Mouse (Mus musculus) macrophage (primary cell): ENCODE results near the gene Rsu1. TPM values are rescaled to one million over a fixed set of nuclear protein-coding genes. Genes with fewer than 3 reads are reported as not detected.

Experiments used
- H3K27ac ChIP-seq: fragments of 350-480 bp; formaldehyde crosslinking; 2 replicates; pipeline ENCODE4 v1.9.0; 2021
- H3K36me3 ChIP-seq: fragments of 350-480 bp; formaldehyde crosslinking; 2 replicates; pipeline ENCODE4 v1.9.0; 2021; ENCODE audit errors: inconsistent target
- H3K4me3 ChIP-seq: fragments of 350-480 bp; formaldehyde crosslinking; 2 replicates; pipeline ENCODE4 v1.9.0; 2021; ENCODE audit errors: inconsistent target
- H3K79me2 ChIP-seq: fragments of 350-480 bp; formaldehyde crosslinking; 2 replicates; pipeline ENCODE4 v1.9.0; 2021; ENCODE audit errors: inconsistent target
- WGBS: methylation state at CpG from one replicate; pipeline ENCODE4 v1.1.7; 2026; ENCODE audit warnings: inconsistent platforms; ENCODE audit not compliant: missing documents; 5-methylcytosine and 5-hydroxymethylcytosine counted together
- polyA plus RNA-seq: library from polyadenylated mRNA; stranded (reverse); fragments of 250-400 nt; gene quantifications from 3 replicates; pipeline ENCODE4 v1.2.4, GENCODE M21; 2018; ENCODE audit warnings: inconsistent platforms

Rsu1 gene
- polyA plus RNA-seq, 1 experiment from 2014 or later, result 242 TPM

DNA sequence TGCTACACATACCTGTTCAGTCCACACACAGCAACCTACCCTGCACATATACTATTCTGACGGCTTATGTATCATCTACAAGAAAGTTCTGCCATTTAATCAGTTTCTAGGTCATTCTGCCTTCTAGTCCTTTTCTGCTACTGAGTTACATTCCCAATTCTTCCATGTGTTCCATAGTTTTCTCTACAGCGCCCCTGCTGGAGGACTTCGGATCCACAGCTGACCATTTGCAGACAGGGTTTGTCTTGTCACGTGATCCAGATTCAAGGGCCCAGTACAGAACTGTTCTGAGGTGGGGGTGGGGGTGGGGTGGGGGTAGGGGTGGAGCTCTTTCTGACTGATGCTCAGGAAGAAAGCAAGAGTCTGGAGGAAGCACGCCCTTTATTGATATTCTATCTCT lies 102.5 kb downstream of the Rsu1 start:
- Histone ChIP-seq H3K79me2 (no peaks in the 10 kb centered on the region), H3K36me3 (no peaks in the 10 kb centered on the region), H3K4me3 (no peak overlapping the region), H3K27ac (no peak overlapping the region)
- WGBS, result 91% methylated on average over 5 of the region's 5 CpGs

DNA sequence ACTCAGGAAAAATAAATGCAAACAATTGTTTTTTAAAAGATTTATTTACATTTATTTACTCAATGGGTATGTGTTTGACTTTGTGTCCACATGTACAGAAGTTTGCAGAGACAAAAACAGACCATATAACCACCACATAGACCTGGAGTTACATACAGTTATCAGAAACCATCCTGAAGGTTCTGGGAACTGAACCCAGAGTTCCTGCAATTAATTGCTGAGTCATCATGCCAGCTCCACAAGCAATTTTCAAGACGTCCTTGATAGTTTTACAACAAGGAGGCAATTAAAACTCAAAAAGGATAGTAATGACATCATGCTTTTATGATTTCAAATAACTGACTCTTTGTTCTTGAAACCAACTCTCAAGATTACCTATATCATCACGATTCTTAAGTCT lies 109.5 kb downstream of the Rsu1 start:
- no peaks in the 10 kb centered on the region for H3K79me2 ChIP-seq
- whole genome bisulfite sequencing, result 90% methylated on average over 2 of the region's 2 CpGs
- peaks cover 10% of the 10 kb centered on the region; the same call in 1 of the 2 replicates for H3K36me3 ChIP-seq
- H3K27ac ChIP-seq, result no peak overlapping the region
- no peak overlapping the region for H3K4me3 ChIP-seq

DNA sequence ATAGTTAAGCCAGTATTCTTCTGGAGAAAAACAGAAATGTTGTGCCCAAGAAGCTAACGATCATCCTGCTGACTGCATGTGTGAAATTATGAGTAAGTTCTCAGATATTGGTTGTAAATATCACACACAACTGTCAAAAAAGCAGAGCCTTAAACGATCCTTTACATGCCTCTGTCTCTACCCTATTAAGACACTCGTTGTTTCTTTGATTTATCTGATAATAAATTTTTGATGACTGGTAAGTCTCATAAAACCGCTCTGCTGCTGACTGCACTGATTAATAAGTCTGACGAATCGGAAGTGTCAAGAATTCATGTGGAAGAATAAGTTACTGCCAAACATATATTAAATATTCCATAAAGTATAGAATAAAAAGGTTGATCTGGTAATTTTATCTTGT lies 126.0 kb downstream of the Rsu1 start:
- Histone ChIP-seq H3K79me2 (no peaks in the 10 kb centered on the region), H3K36me3 (no peaks in the 10 kb centered on the region), H3K4me3 (no peak overlapping the region), H3K27ac (no peak overlapping the region)
- WGBS, result 84% methylated on average over 6 of the region's 6 CpGs

DNA sequence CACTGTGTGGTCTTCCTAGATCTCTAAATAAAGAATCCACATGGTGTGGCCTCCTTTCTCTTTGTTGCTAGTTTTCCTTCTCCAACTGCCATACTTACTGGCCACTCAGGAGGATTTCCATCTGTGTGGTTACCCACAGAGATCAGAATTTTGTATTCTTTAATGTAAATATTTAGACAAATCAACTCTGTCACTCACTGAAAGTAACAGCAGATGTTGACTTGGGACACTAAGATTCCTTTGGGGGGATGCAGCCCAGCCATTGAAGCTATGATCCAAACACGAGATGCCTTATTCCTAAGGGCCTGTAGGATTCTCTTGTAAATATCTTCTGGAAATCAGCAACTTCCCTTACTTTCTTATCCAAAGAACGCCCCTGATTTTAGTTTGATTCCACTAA lies 136.3 kb downstream of the Rsu1 start:
- Histone ChIP-seq H3K4me3 (no peak overlapping the region), H3K36me3 (no peaks in the 10 kb centered on the region)
- 97% methylated on average over 2 of the region's 2 CpGs for WGBS

DNA sequence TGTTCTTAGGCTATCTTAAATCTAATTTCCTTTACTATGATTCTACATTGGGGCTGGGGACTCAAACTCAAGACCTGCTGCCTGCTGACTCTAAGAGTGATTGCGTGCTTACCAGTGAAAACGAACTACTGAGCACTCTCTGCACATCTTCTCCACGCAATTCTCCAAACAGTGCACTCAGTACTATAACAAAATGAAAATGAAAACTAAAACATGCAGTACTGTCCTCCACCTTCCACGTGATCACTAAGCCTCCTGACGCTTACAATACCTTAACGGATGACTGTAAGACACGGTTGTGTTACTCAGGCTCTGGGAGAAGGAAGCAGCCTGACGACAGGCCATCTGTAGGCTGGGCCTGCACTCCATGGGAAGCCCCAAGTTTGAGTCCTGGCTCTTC lies 138.4 kb downstream of the Rsu1 start:
- Histone ChIP-seq H3K27ac (no peak overlapping the region), H3K36me3 (no peaks in the 10 kb centered on the region), H3K79me2 (no peaks in the 10 kb centered on the region), H3K4me3 (no peak overlapping the region)
- 94% methylated on average over 8 of the region's 8 CpGs for whole genome bisulfite sequencing

More for the DNA sequence above, 136.3 kb downstream of the Rsu1 start:
- Histone ChIP-seq H3K27ac (no peak overlapping the region), H3K79me2 (no peaks in the 10 kb centered on the region)

DNA sequence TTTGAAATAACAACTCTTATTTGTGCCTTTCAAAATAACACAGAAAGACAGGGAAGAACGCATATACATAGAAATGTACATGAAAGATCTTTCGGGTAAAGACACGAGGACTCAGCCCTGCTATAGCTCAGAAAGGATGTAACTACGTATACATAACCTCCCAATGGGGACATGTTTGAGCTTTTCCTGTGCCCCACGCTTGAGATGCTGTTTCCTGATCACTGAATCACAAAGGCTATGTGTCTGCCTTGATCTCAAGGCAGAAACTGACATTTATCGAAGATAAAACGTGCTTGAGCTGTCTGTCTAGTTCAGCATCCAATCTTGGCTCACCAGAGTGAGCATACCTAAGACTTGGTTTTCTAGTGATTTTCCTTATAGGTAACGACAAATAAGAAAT lies 138.8 kb downstream of the Rsu1 start:
- WGBS, result 99% methylated on average over 8 of the region's 8 CpGs
- H3K79me2 ChIP-seq, result no peaks in the 10 kb centered on the region

DNA sequence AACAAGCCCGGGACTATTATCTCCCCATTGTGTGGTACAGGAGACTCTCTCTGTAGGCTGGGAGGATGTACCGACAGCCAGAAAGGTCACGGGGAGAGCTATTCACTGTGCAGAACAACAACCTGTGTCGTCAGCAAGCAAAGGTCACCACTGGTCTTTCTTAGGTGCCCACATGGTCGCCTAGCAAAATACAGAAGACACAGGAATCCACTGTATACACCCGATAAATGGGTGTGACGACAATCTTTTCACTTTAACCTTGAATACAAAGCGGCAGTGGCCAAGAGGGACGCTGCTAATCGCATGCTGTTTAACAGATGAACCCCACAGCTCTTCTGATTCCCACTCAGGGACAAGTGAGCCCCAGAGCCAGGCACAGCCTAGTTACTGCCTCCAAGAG lies 141.4 kb downstream of the Rsu1 start:
- Histone ChIP-seq H3K27ac (no peak overlapping the region), H3K4me3 (no peak overlapping the region), H3K36me3 (no peaks in the 10 kb centered on the region), H3K79me2 (no peaks in the 10 kb centered on the region)
- WGBS, result 95% methylated on average over 10 of the region's 10 CpGs

More for the DNA sequence above, 138.8 kb downstream of the Rsu1 start:
- no peak overlapping the region for H3K27ac ChIP-seq
- no peak overlapping the region for H3K4me3 ChIP-seq
- H3K36me3 ChIP-seq, result no peaks in the 10 kb centered on the region

DNA sequence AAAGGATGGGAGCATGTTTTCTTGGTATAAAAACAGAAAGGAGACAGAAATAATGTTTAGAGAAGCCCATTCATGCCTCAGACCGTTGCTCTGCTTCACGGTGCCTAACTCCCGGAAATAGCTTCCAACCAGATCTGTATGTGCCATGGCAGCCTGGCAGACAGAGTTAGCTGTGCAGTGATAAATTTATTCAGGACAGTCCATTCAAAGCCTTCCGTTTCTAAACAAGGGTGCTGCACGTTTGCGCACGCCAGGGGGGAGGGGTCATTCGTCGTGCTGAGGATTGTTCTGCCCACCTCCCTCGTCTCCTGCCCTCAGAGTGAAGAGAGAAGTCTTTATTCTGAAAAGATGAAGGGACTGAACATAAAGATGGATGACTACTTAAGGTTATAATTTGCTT lies 141.9 kb downstream of the Rsu1 start:
- no peaks in the 10 kb centered on the region for H3K36me3 ChIP-seq
- 91% methylated on average over 10 of the region's 10 CpGs for WGBS
- no peak overlapping the region for H3K4me3 ChIP-seq
- no peaks in the 10 kb centered on the region for H3K79me2 ChIP-seq
- no peak overlapping the region for H3K27ac ChIP-seq

DNA sequence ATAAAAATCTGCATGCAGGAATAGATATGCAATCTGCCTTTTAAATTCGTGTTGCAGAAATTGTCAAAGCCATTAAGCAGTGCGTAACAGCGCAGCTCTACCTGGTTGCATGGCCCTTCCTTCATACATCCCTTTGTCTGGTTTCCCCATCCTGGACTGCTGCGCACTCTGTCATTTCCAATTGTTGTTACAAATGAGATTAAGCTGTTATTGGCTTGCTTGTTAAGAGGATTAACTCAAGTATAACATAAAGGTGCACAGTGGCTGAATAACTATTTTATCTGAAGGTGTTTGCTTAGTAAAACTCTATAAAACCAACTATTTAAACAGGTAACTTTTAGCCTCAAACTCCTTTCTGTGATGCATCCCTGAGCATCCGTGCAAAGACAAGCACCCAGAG lies 150.8 kb downstream of the Rsu1 start:
- H3K79me2 ChIP-seq, result no peaks in the 10 kb centered on the region
- no peak overlapping the region for H3K27ac ChIP-seq
- WGBS, result 96% methylated on average over 5 of the region's 5 CpGs
- no peak overlapping the region for H3K4me3 ChIP-seq
- H3K36me3 ChIP-seq, result no peaks in the 10 kb centered on the region

DNA sequence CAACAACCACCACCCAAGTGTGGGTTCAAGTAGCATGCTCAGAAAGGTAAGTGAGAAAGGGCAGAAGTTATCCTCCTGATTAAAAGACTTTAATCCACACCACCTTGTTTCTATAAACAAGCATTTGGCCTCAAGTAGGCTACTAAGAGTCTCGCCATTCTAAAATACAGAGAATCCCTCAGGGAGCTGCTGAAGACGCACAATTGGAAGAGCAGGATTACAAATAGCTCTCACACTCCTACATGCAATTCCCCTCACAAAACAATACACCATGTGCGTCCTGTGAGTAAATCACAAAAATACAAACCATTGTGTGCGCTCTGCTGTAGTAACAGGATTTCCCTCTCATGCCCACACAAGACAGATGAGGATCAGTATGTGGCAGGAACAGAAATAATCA lies 153.3 kb downstream of the Rsu1 start:
- Histone ChIP-seq H3K27ac (no peak overlapping the region), H3K79me2 (no peaks in the 10 kb centered on the region)
- 97% methylated on average over 4 of the region's 4 CpGs for WGBS

DNA sequence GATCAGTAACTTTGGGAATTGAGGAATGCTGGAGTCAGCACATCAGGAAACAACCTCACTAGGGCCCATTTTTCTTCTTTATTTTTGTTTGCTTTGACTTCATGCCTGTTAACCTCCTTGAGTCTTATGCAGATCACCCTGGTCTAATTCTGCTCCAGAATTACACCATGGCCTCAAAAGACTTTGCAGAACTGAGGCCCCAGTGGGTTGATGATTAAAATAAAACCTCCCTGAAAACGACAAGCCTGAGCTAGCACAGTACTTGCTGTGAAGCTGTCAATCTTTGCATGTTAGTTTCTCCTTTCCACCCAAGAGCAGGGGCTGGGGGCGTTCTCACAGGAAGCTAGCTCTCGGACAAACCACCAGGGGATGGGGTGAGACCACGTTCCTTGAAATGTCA lies 164.7 kb downstream of the Rsu1 start:
- H3K4me3 ChIP-seq, result no peak overlapping the region
- no peak overlapping the region for H3K27ac ChIP-seq
- 72% methylated on average over 4 of the region's 4 CpGs for WGBS
- no peaks in the 10 kb centered on the region for H3K79me2 ChIP-seq
- H3K36me3 ChIP-seq, result no peaks in the 10 kb centered on the region

More for the DNA sequence above, 153.3 kb downstream of the Rsu1 start:
- no peaks in the 10 kb centered on the region for H3K36me3 ChIP-seq
- H3K4me3 ChIP-seq, result no peak overlapping the region

DNA sequence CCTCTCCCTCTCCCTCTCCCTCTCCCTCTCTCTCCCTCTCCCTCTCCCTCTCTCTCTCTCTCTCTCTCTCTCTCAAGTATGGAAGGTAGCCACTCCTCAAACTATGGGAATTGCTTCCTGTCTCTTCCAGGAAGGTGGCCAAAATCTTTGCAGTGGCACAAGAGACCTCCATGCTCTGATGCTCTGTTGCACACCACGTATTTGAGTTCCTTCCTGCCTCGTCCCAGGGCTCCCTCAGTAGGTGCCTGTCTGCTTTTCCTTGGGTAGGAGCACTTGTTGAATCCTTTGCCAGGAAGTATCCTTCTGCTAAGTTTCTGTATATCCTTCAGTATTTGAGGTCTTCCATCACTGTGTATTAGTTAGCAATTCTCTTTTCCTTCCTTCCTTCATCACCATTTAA lies 166.8 kb downstream of the Rsu1 start:
- no peak overlapping the region for H3K27ac ChIP-seq
- WGBS, result 88% methylated on average over 2 of the region's 2 CpGs
- no peaks in the 10 kb centered on the region for H3K79me2 ChIP-seq
- H3K36me3 ChIP-seq, result no peaks in the 10 kb centered on the region
- H3K4me3 ChIP-seq, result no peak overlapping the region

DNA sequence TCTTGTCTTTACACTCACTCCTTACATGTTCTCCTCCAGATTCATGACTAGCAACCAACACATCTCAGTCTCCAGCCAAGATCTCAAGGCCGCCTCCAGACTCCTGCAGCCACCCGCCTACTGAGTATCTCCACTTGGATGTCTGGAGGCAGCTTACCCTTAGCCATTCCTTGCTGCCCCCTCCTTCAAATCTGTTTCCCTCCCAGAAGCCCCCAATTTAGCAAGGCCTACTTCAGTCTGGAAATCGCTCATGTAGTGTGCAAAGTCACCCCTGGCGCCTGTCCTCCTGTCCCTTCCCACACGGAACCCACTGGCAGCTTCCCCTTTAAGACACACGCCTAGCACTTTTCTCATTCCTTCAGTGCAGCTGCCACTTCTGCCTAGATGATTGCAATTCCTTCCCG lies 167.4 kb downstream of the Rsu1 start:
- no peaks in the 10 kb centered on the region for H3K79me2 ChIP-seq
- 58% methylated on average over 6 of the region's 7 CpGs for WGBS
- no peak overlapping the region for H3K4me3 ChIP-seq
- H3K36me3 ChIP-seq, result no peaks in the 10 kb centered on the region
- no peak overlapping the region for H3K27ac ChIP-seq

DNA sequence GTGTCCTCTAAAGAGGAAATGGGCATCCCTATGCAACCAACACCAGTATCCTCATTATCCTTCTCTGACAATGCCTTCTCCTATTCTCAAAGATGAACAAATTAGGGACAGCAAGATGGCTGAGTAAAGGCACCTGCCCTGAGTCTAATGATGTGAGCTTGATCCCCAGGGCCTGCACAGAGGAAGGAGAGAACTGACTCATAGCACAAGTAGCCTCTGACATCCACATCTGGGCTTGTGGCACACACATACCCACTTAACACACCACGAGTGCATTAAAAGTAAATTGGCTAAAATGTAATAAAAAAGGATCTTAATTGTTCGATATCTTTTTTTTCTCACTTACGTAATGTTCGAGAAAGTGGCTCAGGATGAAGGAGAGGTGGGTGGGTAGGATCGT lies 177.2 kb downstream of the Rsu1 start:
- Histone ChIP-seq H3K36me3 (no peaks in the 10 kb centered on the region), H3K79me2 (no peaks in the 10 kb centered on the region), H3K27ac (no peak overlapping the region), H3K4me3 (no peak overlapping the region)
- WGBS, result 100% methylated on average over 5 of the region's 5 CpGs

DNA sequence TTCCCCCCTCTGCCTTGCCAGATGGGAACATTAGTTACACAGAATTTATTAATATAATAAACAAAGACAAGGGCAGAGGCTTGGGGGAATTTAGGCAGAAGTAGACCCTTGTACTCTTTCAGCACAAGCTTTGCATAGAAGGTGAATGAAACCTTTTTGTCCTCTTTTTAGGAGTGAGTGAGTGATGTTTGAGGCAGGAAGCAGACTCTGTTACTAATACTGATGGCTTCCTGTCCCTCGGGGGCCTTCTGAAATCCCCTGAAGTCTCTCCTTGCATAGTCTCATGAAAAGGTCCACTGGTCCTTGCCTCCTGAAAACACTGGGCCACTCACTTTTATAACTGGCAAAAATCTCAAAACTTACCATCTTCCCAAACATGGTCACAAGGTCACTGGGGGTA lies 177.6 kb downstream of the Rsu1 start:
- H3K79me2 ChIP-seq, result no peaks in the 10 kb centered on the region
- no peaks in the 10 kb centered on the region for H3K36me3 ChIP-seq
- H3K4me3 ChIP-seq, result no peak overlapping the region
- no peak overlapping the region for H3K27ac ChIP-seq
- 78% methylated on average over 1 of the region's 1 CpGs for WGBS

DNA sequence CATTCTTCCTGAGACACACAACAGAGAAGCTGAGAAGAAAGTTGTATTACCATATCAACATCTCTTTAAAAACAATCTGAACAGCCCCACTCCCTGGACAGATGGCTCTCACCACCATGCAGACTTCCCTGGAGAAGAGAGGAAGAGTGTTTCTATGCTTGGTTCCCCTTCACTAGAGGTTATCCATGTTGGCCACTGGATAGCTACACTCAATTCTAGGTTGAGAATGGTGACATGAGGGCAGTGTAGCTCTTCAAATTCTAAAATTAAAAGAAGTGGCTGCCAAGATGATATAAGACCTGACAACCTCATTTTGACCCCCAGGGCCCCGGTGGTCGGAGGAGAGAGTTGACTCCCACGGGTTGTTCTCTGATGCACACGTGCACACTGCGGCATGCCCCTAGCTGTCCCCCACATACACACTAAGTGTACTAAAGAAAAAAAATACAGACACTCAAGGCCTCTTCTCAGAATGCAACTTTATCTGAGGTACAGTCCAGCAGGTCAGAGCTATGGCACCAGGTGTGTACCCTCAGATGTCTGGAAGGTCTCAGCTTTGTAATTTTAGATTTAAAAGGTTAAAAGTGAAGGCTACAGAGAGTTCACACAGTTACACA lies 179.7 kb downstream of the Rsu1 start:
- Histone ChIP-seq H3K79me2 (no peaks in the 10 kb centered on the region), H3K36me3 (no peaks in the 10 kb centered on the region), H3K27ac (no peak overlapping the region), H3K4me3 (no peak overlapping the region)
- WGBS, result 97% methylated on average over 5 of the region's 5 CpGs
